22 mouse cellular contexts compared by ENCODE assay signal in the genomic region with DNA sequence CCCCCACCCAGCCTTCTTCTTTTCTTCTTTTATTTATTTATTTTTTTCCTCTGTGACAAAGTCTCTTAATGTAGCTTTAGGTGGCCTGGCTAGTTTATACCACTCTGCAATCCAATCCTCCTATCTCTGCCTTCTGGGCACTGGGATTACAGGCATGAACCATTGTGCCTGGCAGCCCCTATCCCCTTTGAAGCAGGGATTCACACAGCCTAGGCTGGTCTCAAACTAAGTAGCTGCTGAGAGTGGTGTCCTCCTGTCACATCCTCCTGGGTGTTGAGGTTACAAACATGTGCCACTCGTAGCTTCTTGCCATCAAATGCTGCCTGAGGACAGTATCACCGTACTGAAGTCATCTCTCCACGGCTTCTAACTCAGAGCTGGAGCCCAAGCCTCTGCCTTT. TPM values are rescaled to one million over a fixed set of nuclear protein-coding genes. Genes with fewer than 3 reads are reported as not detected.
"Had no signal": no experiment of that assay in that cellular context is flagged by ENCODE, and none has a peak within 500 bp of the region (broad histone marks: within the 10 kb centered on the region; RNA-seq: fewer than 3 reads in every experiment).

No protein-coding gene starts in this region.

- H3K9ac ChIP-seq: limb, embryonic 12.5 days; limb, embryonic 15.5 days; liver, embryonic 14.5 days; liver, postnatal 0 days; lung, embryonic 14.5 days; neural tube, embryonic 12.5 days; neural tube, embryonic 15.5 days had no signal

- H3K36me3 ChIP-seq: limb, embryonic 12.5 days; limb, embryonic 15.5 days; neural tube, embryonic 12.5 days; neural tube, embryonic 15.5 days had no signal

- H3K4me3 ChIP-seq: limb, embryonic 12.5 days; limb, embryonic 15.5 days; neural tube, embryonic 12.5 days; neural tube, embryonic 15.5 days had no signal

- H3K9me3 ChIP-seq: limb, embryonic 12.5 days; limb, embryonic 15.5 days; neural tube, embryonic 12.5 days; neural tube, embryonic 15.5 days had no signal

- H3K27me3 ChIP-seq: limb, embryonic 12.5 days; limb, embryonic 15.5 days; neural tube, embryonic 12.5 days; neural tube, embryonic 15.5 days had no signal

- DNase-seq: kidney, adult 9 months; kidney, postnatal 14 days; left cerebral cortex, postnatal 4 days; liver, postnatal 0 days; lung, embryonic 14.5 days; right cerebral cortex, postnatal 14 days; right cerebral cortex, postnatal 4 days; thymus, adult 2 months; thymus, postnatal 14 days; thymus, postnatal 4 days had no signal

- ATAC-seq: liver, postnatal 0 days; lung, postnatal 0 days had no signal

- H3K27ac ChIP-seq: limb, embryonic 12.5 days; limb, embryonic 15.5 days; liver, embryonic 14.5 days; macrophage; neural tube, embryonic 12.5 days; neural tube, embryonic 15.5 days; stomach, postnatal 0 days had no signal

- H3K4me2 ChIP-seq: limb, embryonic 12.5 days; limb, embryonic 15.5 days; liver, embryonic 11.5 days; lung, embryonic 14.5 days; neural tube, embryonic 12.5 days; neural tube, embryonic 15.5 days had no signal

RNA-seq across cellular contexts. Expression of gene Slc34a2, which starts 41.7 kb away (rescaled TPM):
- total RNA-seq: layer of hippocampus, adult 18-20 months; megakaryocyte, adult 5-6 weeks had no signal
- polyA plus RNA-seq: limb, embryonic 12.5 days; macrophage; neural tube, embryonic 12.5 days; neural tube, embryonic 15.5 days; stomach, embryonic 14.5 days had no signal
